Mouse (Mus musculus) intestine, embryonic 16.5 days (tissue): ENCODE results near the gene Cpne5. TPM values are rescaled to one million over a fixed set of nuclear protein-coding genes. Genes with fewer than 3 reads are reported as not detected.

Experiments used
- ATAC-seq: fragments of 200-750 bp; cut with Nextera tagmentation; 2 replicates; pipeline ENCODE4 v1.8.0; 2017; ENCODE audit warnings: moderate TSS enrichment, moderate library complexity
- H3K27ac ChIP-seq: fragments of 300-500 bp; sonication (generic); 2 replicates; pipeline ENCODE4 v1.5.1; 2014; ENCODE audit warnings: mild to moderate bottlenecking, low read length
- H3K27me3 ChIP-seq: fragments of 300-500 bp; sonication (generic); replicated peaks from 2 replicates; pipeline ENCODE4 v1.6.1; 2014; ENCODE audit warnings: low read length, control low read depth, mixed read lengths; ENCODE audit not compliant: control insufficient read depth, insufficient read depth
- H3K36me3 ChIP-seq: fragments of 300-500 bp; sonication (generic); 2 replicates; pipeline ENCODE4 v1.6.1; 2014; ENCODE audit warnings: low read length, control low read depth; ENCODE audit not compliant: control insufficient read depth, insufficient read depth
- H3K4me1 ChIP-seq: fragments of 300-500 bp; sonication (generic); 2 replicates; pipeline ENCODE4 v1.6.1; 2014; ENCODE audit warnings: low read length, control low read depth, mixed read lengths; ENCODE audit not compliant: control insufficient read depth, insufficient read depth
- H3K4me2 ChIP-seq: fragments of 300-500 bp; sonication (generic); 2 replicates; pipeline ENCODE4 v1.6.1; 2014; ENCODE audit warnings: low read depth, low read length, control low read depth
- H3K4me3 ChIP-seq: fragments of 300-500 bp; sonication (generic); 2 replicates; pipeline ENCODE4 v1.5.1; 2014; ENCODE audit warnings: mild to moderate bottlenecking, low read length
- H3K9ac ChIP-seq: fragments of 300-500 bp; sonication (generic); 2 replicates; pipeline ENCODE4 v1.6.1; 2014; ENCODE audit warnings: low read depth, low read length
- H3K9me3 ChIP-seq: fragments of 300-500 bp; sonication (generic); 2 replicates; pipeline ENCODE4 v1.6.1; 2016; ENCODE audit warnings: low read length, control low read depth; ENCODE audit not compliant: control insufficient read depth
- WGBS: fragments of 180-500 bp; shearing (Covaris S2); extraction: QIAGEN DNeasy Blood & Tissue Kit; methylation state at CpG from one replicate; pipeline ENCODE4 v1.1.7; 2014; 5-methylcytosine and 5-hydroxymethylcytosine counted together
- polyA plus RNA-seq: library from polyadenylated mRNA; unstranded; fragments of >200 nt; fragmentation: Nextera tagmentation; extraction: Ambion mirVana; gene quantifications from 2 replicates; pipeline ENCODE4 v1.2.1, GENCODE M21; 2015

The Cpne5 gene
- 5.3 and 5.9 TPM in 2 replicates for polyA plus RNA-seq

- Histone ChIP-seq H3K4me3 (peak within 1 kb of the TSS; percentile 66), H3K9me3 (no peaks in the 10 kb centered on the region), H3K9ac (peak within 1 kb of the TSS; percentile 69), H3K27ac (no peak within 1 kb of the TSS), H3K36me3 (no peaks in the 10 kb centered on the region), H3K4me1 (peaks cover 17% of the 10 kb centered on the region), H3K4me2 (peak within 1 kb of the TSS; percentile 100), H3K27me3 (peaks cover 32% of the 10 kb centered on the region)
- ATAC-seq: peak; percentile 64
- 0% methylated on average over 46 of the region's 73 CpGs for WGBS
Measured at GRCm38 (mm10) chr17:29237772-29238420, at the start of gene Cpne5. Cpne5 (minus strand) TSS chr17:29238167.

- Histone ChIP-seq H3K27ac (no peak overlapping the region), H3K4me2 (no peak overlapping the region), H3K36me3 (peaks cover 2% of the 10 kb centered on the region; the same call in 1 of the 2 replicates), H3K4me1 (no peaks in the 10 kb centered on the region), H3K4me3 (no peak overlapping the region), H3K9me3 (no peaks in the 10 kb centered on the region), H3K27me3 (no peaks in the 10 kb centered on the region), H3K9ac (no peak overlapping the region)
- 67% methylated on average over 21 of the region's 21 CpGs for WGBS
- no peak for ATAC-seq
Measured at GRCm38 (mm10) chr17:29282216-29282952, 44.4 kb upstream of the Cpne5 start.

GRCm38 (mm10) chr17:29281541-29281940 lies 43.6 kb upstream of the Cpne5 start:
- no peak overlapping the region for H3K9ac ChIP-seq
- H3K9me3 ChIP-seq: no peaks in the 10 kb centered on the region
- no peak overlapping the region for H3K27ac ChIP-seq
- H3K27me3 ChIP-seq: no peaks in the 10 kb centered on the region
- 81% methylated on average over 5 of the region's 5 CpGs for WGBS
- ATAC-seq: no peak
- H3K4me1 ChIP-seq: no peaks in the 10 kb centered on the region
- no peak overlapping the region for H3K4me2 ChIP-seq
- no peak overlapping the region for H3K4me3 ChIP-seq
- H3K36me3 ChIP-seq: peaks cover 2% of the 10 kb centered on the region; the same call in 1 of the 2 replicates

- 94% methylated on average over 5 of the region's 5 CpGs for WGBS
- H3K4me2 ChIP-seq: no peak overlapping the region
- ATAC-seq: no peak
- H3K4me3 ChIP-seq: no peak overlapping the region
- H3K9me3 ChIP-seq: no peaks in the 10 kb centered on the region
- peaks cover under 1% of the 10 kb centered on the region; the same call in 1 of the 2 replicates for H3K36me3 ChIP-seq
- H3K27ac ChIP-seq: no peak overlapping the region
- H3K4me1 ChIP-seq: no peaks in the 10 kb centered on the region
- no peak overlapping the region for H3K9ac ChIP-seq
- H3K27me3 ChIP-seq: no peaks in the 10 kb centered on the region
Measured at GRCm38 (mm10) chr17:29280422-29280821, 42.5 kb upstream of the Cpne5 start.

- Histone ChIP-seq H3K9me3 (no peaks in the 10 kb centered on the region), H3K4me3 (no peak overlapping the region), H3K27me3 (no peaks in the 10 kb centered on the region), H3K4me2 (no peak overlapping the region), H3K27ac (no peak overlapping the region), H3K4me1 (peaks cover 5% of the 10 kb centered on the region), H3K36me3 (no peaks in the 10 kb centered on the region), H3K9ac (no peak overlapping the region)
- ATAC-seq: no peak
- WGBS: 70% methylated on average over 11 of the region's 11 CpGs
Measured at GRCm38 (mm10) chr17:29273889-29274288, 35.9 kb upstream of the Cpne5 start.

DNA sequence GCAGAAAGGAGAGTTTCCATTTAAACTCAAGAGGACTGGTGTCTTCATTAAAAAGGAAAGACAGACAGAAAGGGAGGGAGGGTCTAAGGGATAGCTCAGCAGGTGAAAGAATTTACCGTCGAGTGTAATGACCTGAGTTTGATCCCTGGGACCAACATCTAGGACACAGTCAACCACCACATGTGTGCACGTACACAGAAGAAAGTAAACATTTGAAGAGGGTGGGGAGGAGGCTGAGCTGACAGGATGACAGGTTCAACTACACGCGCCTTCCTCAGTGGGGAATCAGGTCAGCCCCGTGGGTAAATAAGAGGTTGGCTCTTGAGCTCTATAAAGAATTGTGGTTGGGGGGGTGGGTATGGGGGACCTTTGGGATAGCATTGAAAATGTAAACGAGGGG lies 35.2 kb upstream of the Cpne5 start:
- no peak overlapping the region for H3K27ac ChIP-seq
- no peaks in the 10 kb centered on the region for H3K27me3 ChIP-seq
- peaks cover 7% of the 10 kb centered on the region for H3K4me1 ChIP-seq
- no peaks in the 10 kb centered on the region for H3K36me3 ChIP-seq
- H3K4me2 ChIP-seq: no peak overlapping the region
- no peak overlapping the region for H3K4me3 ChIP-seq
- H3K9ac ChIP-seq: no peak overlapping the region
- no peak for ATAC-seq
- 52% methylated on average over 7 of the region's 7 CpGs for WGBS
- H3K9me3 ChIP-seq: no peaks in the 10 kb centered on the region

- ATAC-seq: no peak
- no peak overlapping the region for H3K4me3 ChIP-seq
- no peaks in the 10 kb centered on the region for H3K36me3 ChIP-seq
- H3K9ac ChIP-seq: no peak overlapping the region
- no peak overlapping the region for H3K4me2 ChIP-seq
- no peaks in the 10 kb centered on the region for H3K27me3 ChIP-seq
- H3K9me3 ChIP-seq: no peaks in the 10 kb centered on the region
- peaks cover 12% of the 10 kb centered on the region for H3K4me1 ChIP-seq
- 86% methylated on average over 9 of the region's 9 CpGs for WGBS
- no peak overlapping the region for H3K27ac ChIP-seq
Measured at GRCm38 (mm10) chr17:29270148-29270698, 32.3 kb upstream of the Cpne5 start.

DNA sequence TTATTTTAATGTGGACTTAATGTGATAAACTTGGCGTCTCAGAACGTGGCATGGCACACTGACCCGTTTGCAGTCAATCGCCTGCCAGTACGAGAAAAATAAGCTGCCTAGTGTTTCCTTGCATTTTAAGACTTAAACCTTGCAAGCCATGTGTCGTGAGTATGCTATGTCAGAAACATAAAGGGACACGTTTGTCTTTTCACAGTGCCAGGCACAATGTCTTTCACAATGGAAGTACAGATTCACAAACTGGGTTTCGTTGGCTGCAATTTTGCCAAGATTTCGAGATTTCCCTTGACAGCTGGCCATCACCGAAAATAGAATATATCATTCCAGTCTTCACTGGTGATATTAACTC lies 31.4 kb upstream of the Cpne5 start:
- WGBS: 19% methylated on average over 10 of the region's 10 CpGs
- Histone ChIP-seq H3K9me3 (no peaks in the 10 kb centered on the region), H3K27me3 (no peaks in the 10 kb centered on the region), H3K4me1 (peaks cover 15% of the 10 kb centered on the region), H3K27ac (peak overlapping the region; percentile 95), H3K4me2 (peak overlapping the region; percentile 72), H3K36me3 (no peaks in the 10 kb centered on the region), H3K9ac (peak overlapping the region; percentile 95), H3K4me3 (peak overlapping the region; percentile 85)
- ATAC-seq: no peak

DNA sequence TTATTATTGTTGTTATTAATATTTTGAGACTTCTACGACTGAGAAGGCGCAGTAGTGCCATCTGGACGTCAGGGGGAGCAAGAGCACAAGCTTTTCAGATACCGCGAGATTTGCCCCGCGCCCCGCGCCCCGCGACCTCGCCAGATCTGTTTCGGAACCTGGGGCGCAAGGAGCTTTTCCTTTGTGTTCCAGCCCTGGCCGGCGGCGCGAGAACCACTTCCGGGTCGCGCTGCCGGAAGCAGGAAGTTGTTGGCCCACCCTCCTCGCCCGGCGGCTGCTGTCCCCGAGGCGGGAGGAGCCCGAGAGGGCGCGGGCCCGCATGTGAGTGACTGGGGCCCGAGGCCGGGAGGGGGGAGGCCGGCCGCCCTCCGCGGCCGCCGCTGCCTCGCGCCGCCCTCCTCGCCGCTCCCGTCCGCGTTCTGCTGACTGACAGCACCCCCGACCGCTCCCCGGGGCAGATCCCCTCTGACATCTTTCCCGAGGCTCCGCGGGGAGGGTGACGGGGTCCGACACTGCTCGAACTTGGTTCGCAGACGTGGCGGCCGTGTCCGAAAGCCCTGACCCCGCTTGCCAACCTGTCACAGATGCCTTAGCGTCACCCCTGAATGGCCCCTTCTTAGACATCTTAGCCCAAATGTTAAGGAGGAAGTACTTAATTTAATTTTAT lies 30.8 kb upstream of the Cpne5 start, which contains the start of gene BC004004:
Gene BC004004, plus strand, starts transcription at position 107 of the 667 bp plus-strand sequence.
- H3K9ac ChIP-seq: peak within 1 kb of the TSS; percentile 95
- H3K4me3 ChIP-seq: peak within 1 kb of the TSS; percentile 85
- H3K27ac ChIP-seq: peak within 1 kb of the TSS; percentile 95
- no peaks in the 10 kb centered on the region for H3K9me3 ChIP-seq
- H3K36me3 ChIP-seq: no peaks in the 10 kb centered on the region
- ATAC-seq: peak; percentile 90
- no peaks in the 10 kb centered on the region for H3K27me3 ChIP-seq
- peaks cover 17% of the 10 kb centered on the region for H3K4me1 ChIP-seq
- peak within 1 kb of the TSS; percentile 72 for H3K4me2 ChIP-seq
- WGBS: under 1% methylated on average over 62 of the region's 63 CpGs
